Mouse (Mus musculus) forebrain, embryonic 14.5 days (tissue): ENCODE results near the gene Ambra1. TPM values are rescaled to one million over a fixed set of nuclear protein-coding genes. Genes with fewer than 3 reads are reported as not detected.

Experiments
- ATAC-seq: fragments of 200-750 bp; cut with Nextera tagmentation; 2 replicates; pipeline ENCODE4 v1.8.0; 2017; ENCODE audit warnings: mild to moderate bottlenecking, moderate library complexity
- DNase-seq: peaks from one replicate; pipeline ENCODE4 v3.0.0-alpha.2; 2015; ENCODE audit warnings: low spot score
- H3K27ac ChIP-seq: fragments of 300-500 bp; sonication (generic); 2 replicates; pipeline ENCODE4 v1.5.1; 2014; ENCODE audit warnings: low read depth, mild to moderate bottlenecking, control low read depth, low read length, moderate library complexity
- H3K27me3 ChIP-seq: fragments of 300-500 bp; sonication (generic); replicated peaks from 2 replicates; pipeline ENCODE4 v1.6.1; 2014; ENCODE audit warnings: low read length, control low read depth, mixed read lengths; ENCODE audit not compliant: control insufficient read depth, insufficient read depth
- H3K36me3 ChIP-seq: fragments of 300-500 bp; sonication (generic); 2 replicates; pipeline ENCODE4 v1.6.1; 2014; ENCODE audit warnings: low read length, control low read depth; ENCODE audit not compliant: control insufficient read depth, insufficient read depth
- H3K4me1 ChIP-seq: fragments of 300-500 bp; sonication (generic); 2 replicates; pipeline ENCODE4 v1.6.1; 2014; ENCODE audit warnings: antibody characterized with exemption, low read length, control low read depth; ENCODE audit not compliant: control insufficient read depth, insufficient read depth
- H3K4me2 ChIP-seq: fragments of 300-500 bp; sonication (generic); 2 replicates; pipeline ENCODE4 v1.6.1; 2014; ENCODE audit warnings: mild to moderate bottlenecking, control low read depth, low read length
- H3K4me3 ChIP-seq: fragments of 300-500 bp; sonication (generic); 2 replicates; pipeline ENCODE4 v1.5.1; 2014; ENCODE audit warnings: low read depth, low read length, control low read depth
- H3K9ac ChIP-seq: fragments of 300-500 bp; sonication (generic); 2 replicates; pipeline ENCODE4 v1.6.1; 2014; ENCODE audit warnings: mild to moderate bottlenecking, low read length, control low read depth, moderate library complexity
- H3K9me3 ChIP-seq: fragments of 300-500 bp; sonication (generic); replicated peaks from 2 replicates; pipeline ENCODE4 v1.6.1; 2016; ENCODE audit warnings: low read length, control low read depth, mixed read lengths; ENCODE audit not compliant: control insufficient read depth
- WGBS: fragments of 180-500 bp; shearing (Covaris S2); extraction: QIAGEN DNeasy Blood & Tissue Kit; methylation state at CpG from one replicate; pipeline ENCODE4 v1.1.7; 2014; 5-methylcytosine and 5-hydroxymethylcytosine counted together
- polyA plus RNA-seq: library from polyadenylated mRNA; unstranded; fragments of >200 nt; fragmentation: Nextera tagmentation; extraction: Ambion mirVana; gene quantifications from 2 replicates; pipeline ENCODE4 v1.2.1, GENCODE M21; 2014

Gene Ambra1
- polyA plus RNA-seq, 1 experiment from 2014 or later: 14.8 TPM

DNA sequence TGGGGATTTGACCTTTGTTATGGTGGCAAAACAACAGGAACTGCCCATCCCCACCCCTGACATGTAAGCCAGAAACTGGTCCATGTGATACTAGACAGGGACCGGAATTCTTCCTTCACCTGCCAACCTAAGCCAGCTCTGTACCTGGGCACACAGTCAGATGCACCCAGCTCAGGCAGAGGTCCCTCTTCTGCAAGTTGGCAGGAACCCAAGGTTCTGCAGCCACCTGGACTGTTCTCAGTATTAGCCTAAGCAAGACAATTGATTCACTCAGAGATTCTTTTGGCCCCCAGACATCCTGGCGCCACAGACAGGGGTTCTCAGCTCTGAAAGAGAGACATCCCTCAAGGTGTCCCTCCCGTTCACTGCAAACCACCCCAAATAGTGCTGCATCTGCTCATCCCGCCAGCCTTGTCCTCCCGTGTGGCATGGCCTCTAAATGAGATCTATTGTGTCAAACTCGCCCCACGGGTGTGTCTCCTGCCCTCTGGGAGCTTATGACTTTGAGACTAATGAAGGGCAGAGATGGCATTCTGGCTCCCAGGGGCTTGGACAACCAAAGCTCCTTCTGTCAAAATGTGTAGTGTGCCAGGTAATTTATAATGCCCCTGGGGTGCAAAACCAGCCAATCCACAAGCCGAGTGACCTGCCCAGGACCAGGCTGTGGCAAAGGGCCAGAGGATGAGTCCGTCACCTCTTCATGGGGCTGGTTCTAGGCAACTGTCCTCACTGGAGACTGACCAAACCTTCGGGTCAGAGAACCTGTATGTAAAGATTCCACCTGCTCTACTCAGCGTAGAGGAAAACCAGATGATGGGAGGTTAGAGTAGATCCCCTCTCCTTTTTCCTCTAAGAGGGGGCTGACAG lies 229.8 kb downstream of the Ambra1 start:
- no peak overlapping the region for H3K27ac ChIP-seq
- no peak overlapping the region for H3K9ac ChIP-seq
- H3K36me3 ChIP-seq: no peaks in the 10 kb centered on the region
- no peak overlapping the region for H3K4me2 ChIP-seq
- 77% methylated on average over 11 of the region's 11 CpGs for WGBS
- no peak overlapping the region for H3K4me3 ChIP-seq
- ATAC-seq (no peak), DNase-seq (no peak)
- H3K4me1 ChIP-seq: peaks cover 16% of the 10 kb centered on the region
- H3K9me3 ChIP-seq: no peaks in the 10 kb centered on the region
- H3K27me3 ChIP-seq: no peaks in the 10 kb centered on the region

DNA sequence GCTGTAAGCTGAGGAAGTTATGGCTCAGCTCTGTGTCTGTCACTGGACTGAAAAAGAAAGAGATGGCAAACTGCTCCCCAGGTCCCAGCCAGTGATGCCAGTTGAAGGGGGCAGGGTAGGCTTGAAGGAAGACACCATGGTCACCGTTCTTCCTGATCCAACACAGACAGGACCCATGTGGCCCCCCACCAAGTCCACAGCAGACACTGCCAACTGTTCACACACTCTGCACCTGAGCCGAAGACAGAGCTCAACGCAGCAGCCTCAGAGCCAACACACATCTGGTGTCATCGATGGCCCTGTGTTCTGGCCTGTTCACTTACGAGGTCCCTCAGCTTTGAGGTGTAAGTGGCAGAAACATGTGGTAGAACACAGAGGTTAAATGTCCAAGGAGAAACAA lies 230.5 kb downstream of the Ambra1 start:
- Histone ChIP-seq H3K9me3 (no peaks in the 10 kb centered on the region), H3K4me3 (no peak overlapping the region), H3K9ac (no peak overlapping the region), H3K27ac (no peak overlapping the region), H3K36me3 (no peaks in the 10 kb centered on the region), H3K27me3 (no peaks in the 10 kb centered on the region), H3K4me2 (no peak overlapping the region), H3K4me1 (peaks cover 16% of the 10 kb centered on the region)
- 87% methylated on average over 5 of the region's 5 CpGs for WGBS
- DNase-seq (no peak), ATAC-seq (no peak)

DNA sequence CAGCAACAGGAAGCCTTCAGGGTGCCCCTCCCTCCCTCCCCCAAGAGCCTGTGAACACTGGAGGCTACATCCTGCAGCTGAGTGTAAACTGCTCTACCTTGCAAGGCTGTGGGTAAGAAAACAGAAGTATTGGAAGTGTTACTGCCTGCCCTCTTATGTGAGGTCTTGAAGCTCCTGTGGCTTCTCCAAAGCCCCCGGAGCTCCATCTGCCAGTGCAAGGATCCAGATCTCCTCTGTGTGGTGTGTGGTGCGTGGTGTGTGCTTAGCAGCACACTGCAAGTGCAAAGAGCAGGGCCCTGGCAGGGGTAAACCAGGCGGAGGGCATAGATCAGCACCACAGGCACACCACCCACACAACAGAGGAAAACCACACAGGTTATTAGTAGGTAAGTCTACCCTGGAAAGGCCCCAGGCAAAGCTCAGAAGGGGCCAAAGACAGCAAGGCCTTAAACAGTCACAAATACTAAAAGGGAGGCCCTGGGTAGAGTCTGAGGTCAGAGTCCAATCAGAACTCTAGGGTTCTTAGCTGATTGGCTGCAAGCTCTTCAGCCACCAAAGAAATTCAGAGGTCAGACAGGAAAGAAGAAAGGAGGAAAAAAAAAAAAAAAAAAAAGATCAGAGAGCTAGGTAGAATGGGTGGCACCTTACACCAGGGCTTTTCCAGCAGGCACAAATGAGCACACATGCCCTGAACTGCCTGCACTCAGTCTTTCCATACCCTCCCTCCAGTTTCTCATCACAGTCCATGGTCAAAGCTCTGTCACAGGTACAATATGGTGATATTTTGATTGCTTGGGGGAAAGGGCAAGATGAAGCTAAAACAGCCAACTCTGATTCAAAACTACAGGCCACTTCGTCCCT lies 232.2 kb downstream of the Ambra1 start:
- Histone ChIP-seq H3K4me2 (peak overlapping the region; percentile 76), H3K9ac (peak overlapping the region; percentile 89; the same call in 1 of the 2 replicates), H3K27me3 (no peaks in the 10 kb centered on the region), H3K4me3 (peak overlapping the region; percentile 83), H3K9me3 (no peaks in the 10 kb centered on the region), H3K36me3 (no peaks in the 10 kb centered on the region), H3K27ac (no peak overlapping the region), H3K4me1 (peaks cover 12% of the 10 kb centered on the region)
- DNase-seq (no peak), ATAC-seq (no peak)
- WGBS: 50% methylated on average over 4 of the region's 4 CpGs

DNA sequence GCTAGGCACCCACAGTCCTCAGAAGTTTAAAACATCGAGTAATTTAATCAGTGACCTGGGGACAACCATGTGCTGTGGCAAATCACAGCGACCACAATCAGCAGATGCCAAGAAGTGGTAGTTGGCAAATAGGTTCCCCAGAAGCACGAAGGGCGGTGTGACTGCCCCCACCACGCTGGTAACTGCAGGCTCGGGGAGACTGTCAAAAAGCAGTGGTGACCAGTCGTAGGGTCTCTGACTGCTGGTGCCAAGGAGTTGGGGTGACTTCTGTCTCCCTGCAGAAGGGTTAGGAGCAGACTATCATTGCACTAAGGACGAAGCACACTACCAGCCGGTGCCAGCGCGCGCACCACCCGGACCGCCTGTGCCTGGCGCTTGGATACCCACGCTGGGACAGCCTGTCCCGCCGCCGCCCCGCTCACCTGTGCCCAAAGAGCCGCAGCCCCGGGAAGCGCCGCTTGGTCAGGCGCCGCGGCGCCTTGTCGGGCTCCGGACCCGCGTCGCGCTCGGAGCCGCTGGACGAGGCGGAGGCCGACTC lies 233.0 kb downstream of the Ambra1 start:
- Histone ChIP-seq H3K4me3 (peak overlapping the region; percentile 83), H3K4me2 (peak overlapping the region; percentile 76), H3K36me3 (no peaks in the 10 kb centered on the region), H3K9me3 (no peaks in the 10 kb centered on the region), H3K4me1 (peaks cover 5% of the 10 kb centered on the region; the same call in 1 of the 2 replicates), H3K27ac (peak overlapping the region; percentile 52; the same call in 1 of the 2 replicates), H3K27me3 (no peaks in the 10 kb centered on the region), H3K9ac (peak overlapping the region; percentile 89)
- whole genome bisulfite sequencing: under 1% methylated on average over 37 of the region's 39 CpGs
- ATAC-seq: no peak
- no peak for DNase-seq

DNA sequence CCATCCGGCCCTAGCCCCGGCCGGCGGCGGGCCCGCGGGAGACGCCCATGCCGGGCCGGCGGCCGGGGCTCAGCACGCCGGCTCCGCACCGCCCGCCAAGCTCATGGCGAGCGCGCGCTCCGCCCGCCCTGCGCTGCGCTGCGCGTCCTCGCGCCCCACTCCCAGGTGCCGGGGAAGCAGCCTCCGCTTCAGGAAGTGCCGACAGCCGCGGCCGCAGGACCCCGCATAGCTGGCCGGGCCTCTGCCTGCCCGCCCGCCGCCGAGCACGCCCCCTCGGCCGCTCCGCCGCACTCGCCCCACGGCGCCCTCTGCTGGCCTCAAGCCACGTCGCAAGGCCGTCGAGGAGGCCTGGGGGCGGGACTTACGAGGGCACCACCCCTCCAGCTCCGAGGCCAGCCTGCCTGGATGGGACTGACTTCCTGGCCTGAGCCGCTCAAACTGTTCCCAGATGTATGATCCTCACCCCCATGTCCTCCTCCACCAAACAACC lies 233.6 kb downstream of the Ambra1 start:
- H3K36me3 ChIP-seq: no peaks in the 10 kb centered on the region
- WGBS: 0% methylated on average over 27 of the region's 57 CpGs
- peak; percentile 93 for ATAC-seq
- H3K4me1 ChIP-seq: peaks cover 4% of the 10 kb centered on the region; the same call in 1 of the 2 replicates
- H3K9me3 ChIP-seq: no peaks in the 10 kb centered on the region
- H3K9ac ChIP-seq: peak overlapping the region; percentile 89
- peak overlapping the region; percentile 76 for H3K4me2 ChIP-seq
- H3K27me3 ChIP-seq: no peaks in the 10 kb centered on the region
- H3K27ac ChIP-seq: peak overlapping the region; percentile 52; the same call in 1 of the 2 replicates
- peak overlapping the region; percentile 83 for H3K4me3 ChIP-seq
- peak; percentile 89 for DNase-seq

DNA sequence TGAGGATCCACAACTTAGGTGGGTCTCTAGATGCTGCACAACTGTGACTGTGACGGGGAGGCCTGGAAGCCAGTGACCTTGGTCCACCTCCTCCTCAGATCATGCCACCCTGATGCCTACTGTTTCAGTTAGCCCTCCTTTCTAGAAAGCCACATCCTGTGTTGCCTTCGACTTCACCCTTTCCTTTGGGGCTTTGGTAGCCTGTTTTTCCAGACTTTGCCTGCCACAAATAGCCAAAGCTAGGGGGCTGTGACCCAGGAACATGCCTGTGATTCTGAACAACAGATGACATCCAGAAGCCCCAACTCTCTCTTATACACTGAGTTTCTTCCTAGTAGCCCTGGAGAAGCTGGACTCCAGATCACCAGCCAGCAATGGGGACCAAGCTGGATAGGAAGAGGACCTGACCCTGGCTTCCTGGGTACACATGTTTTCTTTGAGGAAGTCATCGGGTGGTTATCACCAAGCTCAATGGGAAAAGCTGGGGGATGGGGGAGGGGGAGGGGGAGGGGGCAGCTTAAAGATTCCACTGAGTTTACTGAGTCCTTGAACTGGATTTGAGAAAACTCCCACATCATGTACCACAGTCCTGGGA lies 234.8 kb downstream of the Ambra1 start:
- peaks cover 4% of the 10 kb centered on the region; the same call in 1 of the 2 replicates for H3K4me1 ChIP-seq
- no peak overlapping the region for H3K9ac ChIP-seq
- H3K4me3 ChIP-seq: no peak overlapping the region
- no peak overlapping the region for H3K27ac ChIP-seq
- no peaks in the 10 kb centered on the region for H3K36me3 ChIP-seq
- 0 out of 2 replicates have a peak overlapping the region, but pooled peaks have one; percentile 5 for H3K4me2 ChIP-seq
- ATAC-seq: no peak
- H3K9me3 ChIP-seq: no peaks in the 10 kb centered on the region
- 81% methylated on average over 3 of the region's 3 CpGs for WGBS
- DNase-seq: no peak
- H3K27me3 ChIP-seq: no peaks in the 10 kb centered on the region

DNA sequence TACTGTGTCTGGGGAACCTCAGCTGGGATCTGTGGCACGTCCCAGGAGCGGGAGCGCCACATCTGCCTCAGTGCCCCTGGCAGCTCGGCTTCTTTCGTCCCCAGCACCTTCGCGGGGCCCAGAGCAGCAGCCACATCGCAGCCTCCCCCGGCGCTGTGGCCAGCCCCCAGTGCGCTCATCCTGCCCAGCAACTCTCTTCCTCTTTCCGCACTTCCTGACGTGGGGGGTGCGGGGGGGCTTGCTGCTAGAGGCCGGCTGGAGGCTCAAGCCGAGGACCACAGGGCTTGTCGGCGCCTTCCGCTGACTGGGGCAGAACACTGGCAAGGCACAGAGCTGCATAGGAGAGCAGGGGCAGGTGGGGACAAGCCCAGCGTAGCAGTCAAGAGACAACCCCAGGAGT lies 235.5 kb downstream of the Ambra1 start:
- H3K27me3 ChIP-seq: no peaks in the 10 kb centered on the region
- no peak for ATAC-seq
- H3K4me3 ChIP-seq: no peak overlapping the region
- 0 out of 2 replicates have a peak overlapping the region, but pooled peaks have one; percentile 21 for H3K9ac ChIP-seq
- no peak for DNase-seq
- H3K9me3 ChIP-seq: no peaks in the 10 kb centered on the region
- H3K4me2 ChIP-seq: no peak overlapping the region
- peaks cover 4% of the 10 kb centered on the region; the same call in 1 of the 2 replicates for H3K4me1 ChIP-seq
- H3K27ac ChIP-seq: no peak overlapping the region
- 25% methylated on average over 18 of the region's 20 CpGs for WGBS
- no peaks in the 10 kb centered on the region for H3K36me3 ChIP-seq

DNA sequence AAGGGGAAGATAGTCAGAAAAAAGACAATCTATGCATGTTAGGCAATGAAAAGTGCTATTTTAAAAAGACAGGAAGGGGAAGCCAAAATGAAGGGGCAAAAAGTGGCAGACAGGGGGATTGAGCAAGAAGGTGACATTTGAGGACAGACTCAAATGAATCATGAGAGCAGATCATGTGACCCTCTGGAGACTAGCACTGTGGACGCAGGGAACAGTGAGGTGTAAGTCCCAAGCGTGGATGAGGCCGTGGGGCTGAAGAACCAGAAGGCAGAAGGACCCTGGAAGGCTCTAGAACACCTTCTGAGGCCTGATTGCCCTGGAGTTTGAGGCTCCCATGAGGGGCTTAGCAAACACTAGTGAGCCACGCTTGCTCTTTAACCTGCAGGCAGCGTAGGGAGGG lies 236.4 kb downstream of the Ambra1 start:
- H3K9me3 ChIP-seq: no peaks in the 10 kb centered on the region
- H3K4me3 ChIP-seq: no peak overlapping the region
- DNase-seq (no peak), ATAC-seq (no peak)
- peaks cover 10% of the 10 kb centered on the region for H3K4me1 ChIP-seq
- H3K4me2 ChIP-seq: no peak overlapping the region
- no peaks in the 10 kb centered on the region for H3K36me3 ChIP-seq
- no peaks in the 10 kb centered on the region for H3K27me3 ChIP-seq
- no peak overlapping the region for H3K9ac ChIP-seq
- no peak overlapping the region for H3K27ac ChIP-seq
- WGBS: 84% methylated on average over 5 of the region's 5 CpGs
